Mouse (Mus musculus): ENCODE data around the gene Cenpp. TPM values are rescaled to one million over a fixed set of nuclear protein-coding genes. Genes with fewer than 3 reads are reported as not detected.

Cenpp gene
- polyA plus RNA-seq, 1 experiment from 2014 or later: 47.1 TPM

Other genes starting within 250 kb of the Cenpp start
- 13.5 and 14.9 TPM in 2 replicates for gene Ippk, start 231.5 kb downstream of the Cenpp start, polyA plus RNA-seq (2014; fragmentation: Nextera tagmentation; extraction: Ambion mirVana)
- gene Tes3-ps, start 159.5 kb downstream of the Cenpp start, polyA plus RNA-seq (2014; fragmentation: Nextera tagmentation; extraction: Ambion mirVana): 0.60 and 0.70 TPM in 2 replicates
- 0.13 and 0.39 TPM in 2 replicates for gene Ecm2, start 148.0 kb downstream of the Cenpp start, polyA plus RNA-seq (2014; fragmentation: Nextera tagmentation; extraction: Ambion mirVana)
- 0.46 and 0.82 TPM in 2 replicates for gene Aspn, start 108.3 kb downstream of the Cenpp start, polyA plus RNA-seq (2014; fragmentation: Nextera tagmentation; extraction: Ambion mirVana)
- 0.73 and 0.86 TPM in 2 replicates for gene Omd, start 70.3 kb downstream of the Cenpp start, polyA plus RNA-seq (2014; fragmentation: Nextera tagmentation; extraction: Ambion mirVana)
- gene Ogn, start 44.7 kb downstream of the Cenpp start, polyA plus RNA-seq (2014; fragmentation: Nextera tagmentation; extraction: Ambion mirVana): 17.1 and 17.3 TPM in 2 replicates
- gene Nol8, start 293 bp upstream of the Cenpp start, polyA plus RNA-seq (2014; fragmentation: Nextera tagmentation; extraction: Ambion mirVana): 18.2 and 24.6 TPM in 2 replicates
- gene Iars, start 29.3 kb upstream of the Cenpp start, polyA plus RNA-seq (2014; fragmentation: Nextera tagmentation; extraction: Ambion mirVana): 96.1 and 98.0 TPM in 2 replicates
- not detected in 2 replicates for gene Gm30302, start 146.2 kb upstream of the Cenpp start, polyA plus RNA-seq (2014; fragmentation: Nextera tagmentation; extraction: Ambion mirVana)